In the genomic region with DNA sequence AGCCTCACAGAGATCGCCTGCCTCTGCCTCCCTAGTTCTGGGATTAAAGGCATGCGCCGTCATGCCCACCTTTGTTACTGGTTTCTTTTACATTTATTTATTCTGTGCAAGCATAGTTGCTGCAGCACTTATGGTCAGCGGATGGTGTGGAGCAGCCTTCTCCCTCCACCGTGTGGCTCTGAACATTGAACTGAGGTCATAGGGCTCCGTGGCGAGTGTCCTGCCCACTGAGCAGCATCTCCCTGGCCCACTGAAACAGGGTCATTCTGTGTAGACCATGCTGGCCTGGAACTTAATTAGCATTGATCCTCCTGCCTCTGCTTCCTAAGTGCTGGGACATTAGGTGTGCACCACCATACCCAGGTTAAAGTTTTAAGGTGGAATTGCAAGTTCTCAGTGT, we compare ENCODE assay signal across 12 mouse cellular contexts. TPM values are rescaled to one million over a fixed set of nuclear protein-coding genes. Genes with fewer than 3 reads are reported as not detected.
DNase-seq lines count a peak whose midpoint lies in the region; ATAC-seq lines count a peak whose summit lies in the region.
"Had no signal": no experiment of that assay in that cellular context is flagged by ENCODE, and none has a peak within 500 bp of the region (broad histone marks: within the 10 kb centered on the region; RNA-seq: fewer than 3 reads in every experiment).

No protein-coding gene starts in this region.

- peaks cover 97% of the 10 kb centered on the region for H3K4me1 ChIP-seq in erythroblast, embryonic 14.5 days (ENCODE audit: control insufficient read depth)
- peaks cover 53% of the 10 kb centered on the region for H3K4me1 ChIP-seq in intestine, embryonic 16.5 days (ENCODE audit: control insufficient read depth, insufficient read depth, low read length)
- peaks cover 54% of the 10 kb centered on the region for H3K4me1 ChIP-seq in intestine, embryonic 15.5 days (replicated peaks)
- H3K4me1 ChIP-seq in neural tube, embryonic 13.5 days (replicated peaks), result peaks cover 48% of the 10 kb centered on the region

- WGBS in intestine, embryonic 16.5 days, result 87% methylated on average over 7 of the region's 7 CpGs
- WGBS in intestine, embryonic 15.5 days, result 89% methylated on average over 7 of the region's 7 CpGs
- 89% methylated on average over 7 of the region's 7 CpGs for WGBS in neural tube, embryonic 13.5 days

- no peaks in the 10 kb centered on the region for H3K27me3 ChIP-seq in erythroblast, embryonic 14.5 days (ENCODE audit: control insufficient read depth)
- no peaks in the 10 kb centered on the region for H3K27me3 ChIP-seq in intestine, embryonic 16.5 days (replicated peaks; ENCODE audit: control insufficient read depth, insufficient read depth, low read length)
- no peaks in the 10 kb centered on the region for H3K27me3 ChIP-seq in intestine, embryonic 15.5 days (replicated peaks)
- H3K27me3 ChIP-seq in neural tube, embryonic 13.5 days, result no peaks in the 10 kb centered on the region
- H3K27me3 ChIP-seq: forebrain, embryonic 12.5 days had no signal

- 0 out of 2 replicates have a peak overlapping the region, but pooled peaks have one; percentile 4 for H3K27ac ChIP-seq in intestine, embryonic 16.5 days (ENCODE audit: low read length)
- no peak overlapping the region for H3K27ac ChIP-seq in intestine, embryonic 15.5 days
- H3K27ac ChIP-seq in neural tube, embryonic 13.5 days (replicated peaks), result no peak overlapping the region
- H3K27ac ChIP-seq: forebrain, embryonic 12.5 days had no signal

- H3K9me3 ChIP-seq in erythroblast, embryonic 14.5 days (ENCODE audit: control insufficient read depth, low read length), result no peaks in the 10 kb centered on the region
- H3K9me3 ChIP-seq in intestine, embryonic 16.5 days (ENCODE audit: control insufficient read depth, low read length), result no peaks in the 10 kb centered on the region
- H3K9me3 ChIP-seq in intestine, embryonic 15.5 days, result no peaks in the 10 kb centered on the region
- no peaks in the 10 kb centered on the region for H3K9me3 ChIP-seq in neural tube, embryonic 13.5 days
- H3K9me3 ChIP-seq: forebrain, embryonic 12.5 days had no signal

- DNase-seq in neural tube, embryonic 10.5 days (ENCODE audit: extremely low spot score, low spot score), result no peak
- no peak for DNase-seq in urinary bladder, postnatal 10 days (ENCODE audit: low spot score)
- no peak for DNase-seq in adrenal gland, postnatal 14 days
- DNase-seq: embryo, embryonic 11 days; layer of hippocampus, adult 9-11 months; lung, postnatal 36 days had no signal

- ATAC-seq in erythroblast, adult 5-6 weeks (replicated peaks; ENCODE audit: low FRiP score, poor library complexity, severe bottlenecking), result no peak
- no peak for ATAC-seq in intestine, embryonic 16.5 days
- ATAC-seq in intestine, embryonic 15.5 days, result no peak
- ATAC-seq in neural tube, embryonic 13.5 days (ENCODE audit: low read depth), result no peak

- H3K36me3 ChIP-seq in erythroblast, embryonic 14.5 days (ENCODE audit: control insufficient read depth), result peaks cover 75% of the 10 kb centered on the region
- H3K36me3 ChIP-seq in intestine, embryonic 16.5 days (ENCODE audit: control insufficient read depth, insufficient read depth, low read length), result 0 out of 2 replicates have a peak, but pooled peaks cover 4% of the 10 kb centered on the region
- H3K36me3 ChIP-seq in intestine, embryonic 15.5 days, result peaks cover 10% of the 10 kb centered on the region; the same call in 1 of the 2 replicates
- peaks cover 56% of the 10 kb centered on the region for H3K36me3 ChIP-seq in neural tube, embryonic 13.5 days

- peak overlapping the region; percentile 86; the same call in 1 of the 2 replicates for H3K9ac ChIP-seq in intestine, embryonic 16.5 days (ENCODE audit: low read depth, low read length)
- H3K9ac ChIP-seq in intestine, embryonic 15.5 days, result no peak overlapping the region
- peak overlapping the region; percentile 23; the same call in 1 of the 2 replicates for H3K9ac ChIP-seq in neural tube, embryonic 13.5 days
- H3K9ac ChIP-seq: forebrain, embryonic 12.5 days had no signal

- 0 out of 2 replicates have a peak overlapping the region, but pooled peaks have one; percentile 2 for H3K4me2 ChIP-seq in intestine, embryonic 16.5 days (ENCODE audit: low read depth, low read length)
- H3K4me2 ChIP-seq in intestine, embryonic 15.5 days (replicated peaks), result no peak overlapping the region
- H3K4me2 ChIP-seq in neural tube, embryonic 13.5 days, result peak overlapping the region; percentile 78; the same call in 1 of the 2 replicates
- H3K4me2 ChIP-seq: forebrain, embryonic 12.5 days had no signal

- H3K4me3 ChIP-seq in erythroblast, embryonic 14.5 days (replicated peaks), result peak overlapping the region; percentile 10
- H3K4me3 ChIP-seq in intestine, embryonic 16.5 days (ENCODE audit: low read length), result no peak overlapping the region
- no peak overlapping the region for H3K4me3 ChIP-seq in intestine, embryonic 15.5 days (replicated peaks)
- no peak overlapping the region for H3K4me3 ChIP-seq in neural tube, embryonic 13.5 days

RNA-seq across cellular contexts. Expression of gene Ehd1, which starts 4.0 kb away (rescaled TPM):
- polyA plus RNA-seq in erythroblast, embryonic 14.5 days (2012), result 31.6 and 32.9 TPM in 2 replicates
- total RNA-seq in erythroblast, adult 5-6 weeks (2015; ENCODE audit: low replicate concordance), result 12.7 and 13.2 TPM in 2 replicates
- total RNA-seq in erythroblast, adult 5-6 weeks (2017; ENCODE audit: low replicate concordance), result 25.8 and 25.9 TPM in 2 replicates
- polyA plus RNA-seq in intestine, embryonic 16.5 days (2015; fragmentation: Nextera tagmentation; extraction: Ambion mirVana), result 135 and 158 TPM in 2 replicates
- 88.8 and 115 TPM in 2 replicates for polyA plus RNA-seq in intestine, embryonic 15.5 days (2015; fragmentation: Nextera tagmentation; extraction: Ambion mirVana)
- 85.5 and 101 TPM in 2 replicates for polyA plus RNA-seq in neural tube, embryonic 13.5 days (2015; fragmentation: Nextera tagmentation; extraction: Ambion mirVana)
- 116 and 118 TPM in 2 replicates for total RNA-seq in adrenal gland, postnatal 14 days (2021)

RNA-seq across cellular contexts. Expression of gene Cdc42bpg, which starts 25.7 kb away (rescaled TPM):
- polyA plus RNA-seq in erythroblast, embryonic 14.5 days (2012), result 0.62 and 0.69 TPM in 2 replicates
- total RNA-seq in erythroblast, adult 5-6 weeks (2015; ENCODE audit: low replicate concordance), result 0.21 TPM in 1 of 2 replicates, not detected in the other
- total RNA-seq in erythroblast, adult 5-6 weeks (2017; ENCODE audit: low replicate concordance), result 0.17 and 0.70 TPM in 2 replicates
- 1.2 and 1.5 TPM in 2 replicates for polyA plus RNA-seq in intestine, embryonic 16.5 days (2015; fragmentation: Nextera tagmentation; extraction: Ambion mirVana)
- 1.0 and 1.4 TPM in 2 replicates for polyA plus RNA-seq in intestine, embryonic 15.5 days (2015; fragmentation: Nextera tagmentation; extraction: Ambion mirVana)
- 0.26 and 0.57 TPM in 2 replicates for polyA plus RNA-seq in neural tube, embryonic 13.5 days (2015; fragmentation: Nextera tagmentation; extraction: Ambion mirVana)
- 9.9 and 11.5 TPM in 2 replicates for total RNA-seq in adrenal gland, postnatal 14 days (2021)

RNA-seq across cellular contexts. Expression of gene Atg2a, which starts 39.1 kb away (rescaled TPM):
- 5.6 and 6.0 TPM in 2 replicates for polyA plus RNA-seq in erythroblast, embryonic 14.5 days (2012)
- total RNA-seq in erythroblast, adult 5-6 weeks (2015; ENCODE audit: low replicate concordance), result 32.4 and 33.4 TPM in 2 replicates
- total RNA-seq in erythroblast, adult 5-6 weeks (2017; ENCODE audit: low replicate concordance), result 32.2 and 39.0 TPM in 2 replicates
- 7.4 and 8.4 TPM in 2 replicates for polyA plus RNA-seq in intestine, embryonic 16.5 days (2015; fragmentation: Nextera tagmentation; extraction: Ambion mirVana)
- 6.9 and 8.7 TPM in 2 replicates for polyA plus RNA-seq in intestine, embryonic 15.5 days (2015; fragmentation: Nextera tagmentation; extraction: Ambion mirVana)
- polyA plus RNA-seq in neural tube, embryonic 13.5 days (2015; fragmentation: Nextera tagmentation; extraction: Ambion mirVana), result 11.6 and 11.8 TPM in 2 replicates
- 27.5 and 30.6 TPM in 2 replicates for total RNA-seq in adrenal gland, postnatal 14 days (2021)

RNA-seq across cellular contexts. Expression of gene Ppp2r5b, which starts 44.9 kb away (rescaled TPM):
- polyA plus RNA-seq in erythroblast, embryonic 14.5 days (2012), result 2.8 and 3.0 TPM in 2 replicates
- total RNA-seq in erythroblast, adult 5-6 weeks (2015; ENCODE audit: low replicate concordance), result 45.5 and 51.0 TPM in 2 replicates
- total RNA-seq in erythroblast, adult 5-6 weeks (2017; ENCODE audit: low replicate concordance), result 117 and 295 TPM in 2 replicates
- polyA plus RNA-seq in intestine, embryonic 16.5 days (2015; fragmentation: Nextera tagmentation; extraction: Ambion mirVana), result 21.0 and 23.5 TPM in 2 replicates
- 21.2 and 22.3 TPM in 2 replicates for polyA plus RNA-seq in intestine, embryonic 15.5 days (2015; fragmentation: Nextera tagmentation; extraction: Ambion mirVana)
- 103 and 111 TPM in 2 replicates for polyA plus RNA-seq in neural tube, embryonic 13.5 days (2015; fragmentation: Nextera tagmentation; extraction: Ambion mirVana)
- 64.8 and 67.0 TPM in 2 replicates for total RNA-seq in adrenal gland, postnatal 14 days (2021)

RNA-seq across cellular contexts. Expression of gene Men1, which starts 54.2 kb away (rescaled TPM):
- polyA plus RNA-seq in erythroblast, embryonic 14.5 days (2012), result 6.4 and 8.3 TPM in 2 replicates
- 6.0 and 7.3 TPM in 2 replicates for total RNA-seq in erythroblast, adult 5-6 weeks (2015; ENCODE audit: low replicate concordance)
- 2.5 and 9.6 TPM in 2 replicates for total RNA-seq in erythroblast, adult 5-6 weeks (2017; ENCODE audit: low replicate concordance)
- 61.3 and 61.4 TPM in 2 replicates for polyA plus RNA-seq in intestine, embryonic 16.5 days (2015; fragmentation: Nextera tagmentation; extraction: Ambion mirVana)
- polyA plus RNA-seq in intestine, embryonic 15.5 days (2015; fragmentation: Nextera tagmentation; extraction: Ambion mirVana), result 68.8 and 71.9 TPM in 2 replicates
- 71.5 and 73.9 TPM in 2 replicates for polyA plus RNA-seq in neural tube, embryonic 13.5 days (2015; fragmentation: Nextera tagmentation; extraction: Ambion mirVana)
- total RNA-seq in adrenal gland, postnatal 14 days (2021), result 35.4 and 42.6 TPM in 2 replicates
